Mouse (Mus musculus) testis, adult 2 months (tissue): Measurements from ENCODE around the gene Cldn2.

Experiments
- CTCF ChIP-seq: fragments of 200-500 bp; IDR thresholded peaks from 2 replicates; pipeline ENCODE4 v1.5.1; 2012; ENCODE audit warnings: low read depth, mild to moderate bottlenecking, inconsistent platforms, low read length, moderate library complexity; ENCODE audit not compliant: control insufficient read depth, insufficient read depth, insufficient replicate concordance
- POLR2A ChIP-seq: fragments of 200-500 bp; IDR thresholded peaks from 2 replicates; pipeline ENCODE4 v1.6.1; 2012; ENCODE audit warnings: low read depth, mild to moderate bottlenecking, inconsistent platforms, low read length, moderate library complexity; ENCODE audit not compliant: control insufficient read depth

DNA sequence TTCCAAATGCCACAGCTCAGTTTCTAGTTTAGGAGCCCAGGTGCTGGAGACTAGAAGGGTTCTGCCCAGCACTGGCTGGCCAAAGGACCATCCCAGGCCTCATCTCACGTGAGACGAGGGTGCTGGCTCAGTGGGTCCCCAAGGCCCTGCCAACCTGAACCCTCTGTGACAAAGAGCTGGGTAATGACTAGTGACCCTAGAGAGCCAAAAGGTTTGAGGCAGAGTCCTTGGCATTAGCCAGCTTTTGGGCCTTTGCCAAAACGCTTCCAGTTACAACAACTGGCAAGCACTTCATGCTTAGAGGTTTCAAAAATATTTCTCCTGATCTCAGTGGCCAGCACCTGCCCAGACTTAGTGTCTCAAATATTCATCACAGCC lies 17.6 kb upstream of the Cldn2 start:
- TF ChIP-seq POLR2A (no peak), CTCF (no peak)
